Mouse (Mus musculus) kidney, adult 2 months (tissue): ENCODE measurements at regions not wholly inside any gene's neighbourhood (a gene's known extent, or its start where the extent isn't known, plus 50 kb on each side); places are given as distances from the start of the nearest gene placed in this dataset.

Experiments used
- CTCF ChIP-seq: fragments of 200-500 bp; conservative IDR thresholded peaks from 2 replicates; pipeline ENCODE4 v1.5.1; 2011; ENCODE audit warnings: low read depth, mild to moderate bottlenecking, control low read depth, low read length, moderate library complexity, mixed read lengths; ENCODE audit not compliant: insufficient read depth, insufficient read length
- POLR2A ChIP-seq: fragments of 200-500 bp; IDR thresholded peaks from one replicate; pipeline ENCODE4 v1.6.1; 2011; ENCODE audit warnings: low read depth, low read length, control low read depth

DNA sequence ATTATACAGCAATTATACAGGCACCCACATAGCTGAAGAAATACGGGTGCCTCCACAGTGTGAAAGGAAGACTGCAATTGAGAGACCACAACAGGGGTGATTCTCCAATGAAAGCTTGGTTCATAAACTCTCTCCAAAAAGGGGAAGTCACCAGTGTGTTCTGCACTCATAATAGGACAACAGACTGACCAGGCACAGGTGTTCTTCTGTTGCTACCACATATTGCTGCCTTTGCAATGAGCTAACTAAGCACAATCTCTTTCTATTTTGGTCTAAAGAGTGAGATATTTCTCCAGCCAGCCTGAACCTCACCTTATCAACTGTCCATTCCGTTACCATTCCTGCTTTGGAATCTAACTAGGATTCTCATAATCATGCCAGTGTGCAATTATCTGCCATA lies 216.8 kb upstream of the Irak1bp1 start:
- TF ChIP-seq POLR2A (no peak), CTCF (no peak)
